Mouse (Mus musculus) urinary bladder, postnatal 0 days (tissue): ENCODE measurements around the gene Jmjd4. TPM values are rescaled to one million over a fixed set of nuclear protein-coding genes. Genes with fewer than 3 reads are reported as not detected.

Experiments
- polyA plus RNA-seq: library from polyadenylated mRNA; unstranded; fragments of >200 nt; fragmentation: Nextera tagmentation; extraction: Ambion mirVana; gene quantifications from 2 replicates; pipeline ENCODE4 v1.2.1, GENCODE M21; 2015

Jmjd4 gene
- polyA plus RNA-seq, result 6.0 and 6.1 TPM in 2 replicates

GRCm38 (mm10) chr11:59449741-59450229 lies at the start of gene Jmjd4:
TSS of gene Jmjd4 (plus strand) at chr11:59450045.

GRCm38 (mm10) chr11:59451086-59451485 lies 1.2 kb downstream of the Jmjd4 start, which contains the start of gene Snap47:
TSS of gene Snap47 (minus strand) at chr11:59451186.

GRCm38 (mm10) chr11:59472326-59472677 lies 22.5 kb downstream of the Jmjd4 start, which contains the start of gene Zfp867:
TSS of gene Zfp867 (minus strand) at chr11:59472474.

Other genes starting within 250 kb of the Jmjd4 start
- 79.7 and 89.8 TPM in 2 replicates for gene Mrpl55, start 247.6 kb upstream of the Jmjd4 start, polyA plus RNA-seq
- 16.2 and 16.7 TPM in 2 replicates for gene 2310033P09Rik, start 241.7 kb upstream of the Jmjd4 start, polyA plus RNA-seq
- 555 and 614 TPM in 2 replicates for gene Arf1, start 221.8 kb upstream of the Jmjd4 start, polyA plus RNA-seq
- 0.05 TPM in 1 of 2 replicates, not detected in the other for gene Wnt3a, start 159.3 kb upstream of the Jmjd4 start, polyA plus RNA-seq
- gene Wnt9a, start 143.1 kb upstream of the Jmjd4 start, polyA plus RNA-seq, result 9.9 and 11.7 TPM in 2 replicates
- gene Prss38, start 74.4 kb upstream of the Jmjd4 start, polyA plus RNA-seq, result 0.10 TPM in 1 of 2 replicates, not detected in the other
- gene Snap47, start 1.1 kb downstream of the Jmjd4 start, polyA plus RNA-seq, result 62.6 and 71.1 TPM in 2 replicates
- 4.6 and 4.9 TPM in 2 replicates for gene Zfp867, start 22.4 kb downstream of the Jmjd4 start, polyA plus RNA-seq
- 8.8 and 10.8 TPM in 2 replicates for gene Zkscan17, start 76.7 kb downstream of the Jmjd4 start, polyA plus RNA-seq
- 0.22 and 0.47 TPM in 2 replicates for gene Nlrp3, start 91.5 kb downstream of the Jmjd4 start, polyA plus RNA-seq
- gene Olfr222, start 126.2 kb downstream of the Jmjd4 start, polyA plus RNA-seq, result not detected in 2 replicates
- not detected in 2 replicates for gene Olfr223, start 143.2 kb downstream of the Jmjd4 start, polyA plus RNA-seq
- gene Mprip, start 211.3 kb downstream of the Jmjd4 start, polyA plus RNA-seq, result 51.5 and 59.3 TPM in 2 replicates